Mouse (Mus musculus) spleen, adult 2 months (tissue): ENCODE results near the gene Tmem79.

Experiments used
- CTCF ChIP-seq: fragments of 200-500 bp; IDR thresholded peaks from 2 replicates; pipeline ENCODE4 v1.5.1; 2011; ENCODE audit warnings: mild to moderate bottlenecking, inconsistent platforms; ENCODE audit not compliant: insufficient read depth, insufficient read length, insufficient replicate concordance; ENCODE audit errors: extremely low read depth
- POLR2A ChIP-seq: fragments of 200-500 bp; IDR thresholded peaks from 2 replicates; pipeline ENCODE4 v1.6.1; 2011; ENCODE audit warnings: low read depth, low read length, inconsistent platforms

DNA sequence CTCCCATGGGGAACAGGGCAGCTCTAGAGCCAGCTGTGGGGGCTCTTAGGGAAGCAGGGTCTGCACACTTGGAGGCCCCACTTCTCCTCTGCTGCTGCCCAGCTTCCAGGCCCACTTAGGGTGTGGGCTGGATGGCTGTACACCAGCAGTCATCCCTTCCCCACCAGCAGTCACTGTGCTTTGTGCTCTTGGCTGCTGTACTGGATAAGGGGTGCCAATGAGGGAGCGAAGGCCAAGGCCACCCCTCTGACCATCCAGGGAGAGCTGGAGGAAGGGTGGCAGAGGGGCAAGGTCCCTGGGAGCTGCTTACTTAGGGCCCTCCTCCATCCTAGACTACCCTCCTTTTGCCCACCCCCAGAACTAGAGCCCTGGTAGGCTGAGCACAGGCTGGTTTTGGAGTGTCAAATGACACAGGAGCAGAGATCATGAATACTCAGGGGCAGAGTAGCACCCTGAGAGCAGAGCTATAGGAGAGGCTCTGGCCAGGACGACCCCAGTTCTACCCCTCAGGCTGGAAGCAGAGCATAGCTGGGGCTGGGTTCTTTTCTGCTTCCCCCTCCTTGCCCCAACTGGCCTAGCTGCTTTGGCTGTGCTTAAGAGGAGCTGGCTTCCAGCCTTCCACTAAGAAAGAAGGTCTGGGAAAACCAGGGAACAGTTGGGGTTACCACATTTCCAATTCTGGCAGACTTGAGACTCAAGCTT is 25.8 kb upstream of the Tmem79 start:
- no peak for TF ChIP-seq CTCF
- no peak for TF ChIP-seq POLR2A
